ENCODE assay signal across 9 mouse cellular contexts in genomic region chr4:152274681-152275131, GRCm38 (mm10). TPM values are rescaled to one million over a fixed set of nuclear protein-coding genes. Genes with fewer than 3 reads are reported as not detected.
A peak's percentile ranks its signal among the peaks of the same experiment; 100 is the strongest.
DNase-seq lines count a peak whose midpoint lies in the region; ATAC-seq and TF ChIP-seq lines count a peak whose summit lies in the region.
"Had no signal": no experiment of that assay in that cellular context is flagged by ENCODE, and none has a peak within 500 bp of the region (broad histone marks: within the 10 kb centered on the region; RNA-seq: fewer than 3 reads in every experiment).

No protein-coding gene starts in this region.

- TF ChIP-seq CTCF in heart, postnatal 0 days (IDR thresholded peaks at IDR 0.05; ENCODE audit: low read depth): no peak

- under 1% methylated on average over 20 of the region's 20 CpGs for WGBS in embryonic facial prominence, embryonic 10.5 days
- 7% methylated on average over 20 of the region's 20 CpGs for WGBS in heart, postnatal 0 days
- 2% methylated on average over 20 of the region's 20 CpGs for WGBS in liver, embryonic 13.5 days (ENCODE audit: insufficient replicate concordance)
- WGBS in neural tube, embryonic 12.5 days: 2% methylated on average over 20 of the region's 20 CpGs

- no peaks in the 10 kb centered on the region for H3K36me3 ChIP-seq in embryonic facial prominence, embryonic 10.5 days (replicated peaks)
- no peaks in the 10 kb centered on the region for H3K36me3 ChIP-seq in heart, postnatal 0 days (replicated peaks; ENCODE audit: control insufficient read depth, insufficient read depth, low read length)
- H3K36me3 ChIP-seq in liver, embryonic 13.5 days: no peaks in the 10 kb centered on the region
- H3K36me3 ChIP-seq in neural tube, embryonic 12.5 days: no peaks in the 10 kb centered on the region; the same call in 1 of the 2 replicates

- H3K4me2 ChIP-seq in heart, postnatal 0 days (ENCODE audit: low read depth, low read length): peak overlapping the region; percentile 86
- H3K4me2 ChIP-seq in liver, embryonic 13.5 days: peak overlapping the region; percentile 67
- peak overlapping the region; percentile 95 for H3K4me2 ChIP-seq in neural tube, embryonic 12.5 days (replicated peaks)

- ATAC-seq in frontal cortex, adult (ENCODE audit: low TSS enrichment): 0 out of 2 replicates have a peak, but pooled peaks have one; percentile 17
- ATAC-seq in heart, postnatal 0 days (ENCODE audit: insufficient read depth, low read depth): peak; percentile 31; the same call in 1 of the 2 replicates
- ATAC-seq in liver, embryonic 13.5 days (ENCODE audit: low read depth): no peak
- 0 out of 2 replicates have a peak, but pooled peaks have one; percentile 32 for ATAC-seq in neural tube, embryonic 12.5 days (ENCODE audit: low FRiP score, low read depth)

- peaks cover 81% of the 10 kb centered on the region for H3K27me3 ChIP-seq in embryonic facial prominence, embryonic 10.5 days (replicated peaks; ENCODE audit: low read depth, poor library complexity, severe bottlenecking)
- H3K27me3 ChIP-seq in heart, postnatal 0 days (ENCODE audit: control insufficient read depth, insufficient read depth, low read length): 0 out of 2 replicates have a peak, but pooled peaks cover 7% of the 10 kb centered on the region
- H3K27me3 ChIP-seq in liver, embryonic 13.5 days: peaks cover 61% of the 10 kb centered on the region
- H3K27me3 ChIP-seq in neural tube, embryonic 12.5 days (replicated peaks): peaks cover 60% of the 10 kb centered on the region

- peak overlapping the region; percentile 65 for H3K9ac ChIP-seq in heart, postnatal 0 days (replicated peaks; ENCODE audit: low read depth, low read length)
- H3K9ac ChIP-seq in liver, embryonic 13.5 days: peak overlapping the region; percentile 39; the same call in 1 of the 2 replicates
- peak overlapping the region; percentile 75 for H3K9ac ChIP-seq in neural tube, embryonic 12.5 days

- peak overlapping the region; percentile 81 for H3K27ac ChIP-seq in embryonic facial prominence, embryonic 10.5 days (replicated peaks)
- H3K27ac ChIP-seq in heart, postnatal 0 days (ENCODE audit: low read depth): peak overlapping the region; percentile 81; the same call in 1 of the 2 replicates
- H3K27ac ChIP-seq in liver, embryonic 13.5 days: no peak overlapping the region
- H3K27ac ChIP-seq in neural tube, embryonic 12.5 days: no peak overlapping the region

- no peak for TF ChIP-seq EP300 in heart, postnatal 0 days (IDR thresholded peaks at IDR 0.05; ENCODE audit: low read depth)

- DNase-seq in frontal cortex, postnatal 25 days (ENCODE audit: low spot score in 2 of 2): no peak
- peak; percentile 66 for DNase-seq in embryonic facial prominence, embryonic 10.5 days (ENCODE audit: low spot score)
- peak; percentile 46 for DNase-seq in heart, postnatal 0 days (ENCODE audit: low spot score)
- no peak for DNase-seq in liver, embryonic 13.5 days
- DNase-seq in adrenal gland, adult 18-20 months (ENCODE audit: low spot score in 2 of 2): no peak
- DNase-seq in spleen, adult 12 weeks (ENCODE audit: low spot score): no peak

- H3K9me3 ChIP-seq in embryonic facial prominence, embryonic 10.5 days: no peaks in the 10 kb centered on the region
- no peaks in the 10 kb centered on the region for H3K9me3 ChIP-seq in heart, postnatal 0 days (replicated peaks; ENCODE audit: control insufficient read depth, low read length)
- no peaks in the 10 kb centered on the region for H3K9me3 ChIP-seq in liver, embryonic 13.5 days (replicated peaks)
- H3K9me3 ChIP-seq in neural tube, embryonic 12.5 days: no peaks in the 10 kb centered on the region

- H3K4me1 ChIP-seq in embryonic facial prominence, embryonic 10.5 days: peaks cover 61% of the 10 kb centered on the region
- peaks cover 52% of the 10 kb centered on the region for H3K4me1 ChIP-seq in heart, postnatal 0 days (ENCODE audit: control insufficient read depth, insufficient read depth)
- H3K4me1 ChIP-seq in liver, embryonic 13.5 days (replicated peaks): peaks cover 23% of the 10 kb centered on the region
- H3K4me1 ChIP-seq in neural tube, embryonic 12.5 days: peaks cover 32% of the 10 kb centered on the region

- peak overlapping the region; percentile 75 for H3K4me3 ChIP-seq in embryonic facial prominence, embryonic 10.5 days
- peak overlapping the region; percentile 60 for H3K4me3 ChIP-seq in heart, postnatal 0 days (ENCODE audit: low read depth, low read length)
- peak overlapping the region; percentile 56 for H3K4me3 ChIP-seq in liver, embryonic 13.5 days (replicated peaks)
- H3K4me3 ChIP-seq in neural tube, embryonic 12.5 days: peak overlapping the region; percentile 56

RNA-seq across cellular contexts. Expression of gene Gpr153, which starts 0.7 kb away (rescaled TPM):
- polyA plus RNA-seq in embryonic facial prominence, embryonic 10.5 days (2016; fragmentation: Nextera tagmentation; extraction: Ambion mirVana): 2.7 and 4.0 TPM in 2 replicates
- 50.8 and 56.4 TPM in 2 replicates for total RNA-seq in heart, postnatal 0 days (2014; rRNA removed; ENCODE audit: low replicate concordance)
- 5.0 TPM in 2 replicates for polyA plus RNA-seq in heart, postnatal 0 days (2015; fragmentation: Nextera tagmentation; extraction: Ambion mirVana)
- polyA plus RNA-seq in liver, embryonic 13.5 days (2015; fragmentation: Nextera tagmentation; extraction: Ambion mirVana): 0.81 and 0.82 TPM in 2 replicates
- polyA plus RNA-seq in neural tube, embryonic 12.5 days (2016; fragmentation: Nextera tagmentation; extraction: Ambion mirVana): 13.9 and 15.5 TPM in 2 replicates
- 1 to 10 TPM; 5.3 to 7.4 TPM for total RNA-seq in adrenal gland, adult 18-20 months (2021)

RNA-seq across cellular contexts. Expression of gene Hes3, which starts 16.8 kb away (rescaled TPM):
- polyA plus RNA-seq in embryonic facial prominence, embryonic 10.5 days (2016; fragmentation: Nextera tagmentation; extraction: Ambion mirVana): 0.10 and 2.3 TPM in 2 replicates
- not detected in 2 replicates for total RNA-seq in heart, postnatal 0 days (2014; rRNA removed; ENCODE audit: low replicate concordance)
- not detected in 2 replicates for polyA plus RNA-seq in heart, postnatal 0 days (2015; fragmentation: Nextera tagmentation; extraction: Ambion mirVana)
- not detected in 2 replicates for polyA plus RNA-seq in liver, embryonic 13.5 days (2015; fragmentation: Nextera tagmentation; extraction: Ambion mirVana)
- polyA plus RNA-seq in neural tube, embryonic 12.5 days (2016; fragmentation: Nextera tagmentation; extraction: Ambion mirVana): 0.58 and 1.1 TPM in 2 replicates
- total RNA-seq in adrenal gland, adult 18-20 months (2021): not detected
- total RNA-seq: G1E had no signal
- polyA plus RNA-seq: G1E had no signal

RNA-seq across cellular contexts. Expression of gene Icmt, which starts 22.3 kb away (rescaled TPM):
- polyA plus RNA-seq in embryonic facial prominence, embryonic 10.5 days (2016; fragmentation: Nextera tagmentation; extraction: Ambion mirVana): 29.5 and 30.2 TPM in 2 replicates
- 26.1 and 38.0 TPM in 2 replicates for total RNA-seq in heart, postnatal 0 days (2014; rRNA removed; ENCODE audit: low replicate concordance)
- 12.7 and 15.0 TPM in 2 replicates for polyA plus RNA-seq in heart, postnatal 0 days (2015; fragmentation: Nextera tagmentation; extraction: Ambion mirVana)
- polyA plus RNA-seq in liver, embryonic 13.5 days (2015; fragmentation: Nextera tagmentation; extraction: Ambion mirVana): 7.9 and 8.6 TPM in 2 replicates
- 23.0 and 24.7 TPM in 2 replicates for polyA plus RNA-seq in neural tube, embryonic 12.5 days (2016; fragmentation: Nextera tagmentation; extraction: Ambion mirVana)
- total RNA-seq in adrenal gland, adult 18-20 months (2021): 10 to 100 TPM; 52.1 to 55.6 TPM

RNA-seq across cellular contexts. Expression of gene Rnf207, which starts 44.1 kb away (rescaled TPM):
- polyA plus RNA-seq in embryonic facial prominence, embryonic 10.5 days (2016; fragmentation: Nextera tagmentation; extraction: Ambion mirVana): 1.3 and 2.3 TPM in 2 replicates
- total RNA-seq in heart, postnatal 0 days (2014; rRNA removed; ENCODE audit: low replicate concordance): 171 and 226 TPM in 2 replicates
- 109 and 115 TPM in 2 replicates for polyA plus RNA-seq in heart, postnatal 0 days (2015; fragmentation: Nextera tagmentation; extraction: Ambion mirVana)
- 0.27 and 0.31 TPM in 2 replicates for polyA plus RNA-seq in liver, embryonic 13.5 days (2015; fragmentation: Nextera tagmentation; extraction: Ambion mirVana)
- polyA plus RNA-seq in neural tube, embryonic 12.5 days (2016; fragmentation: Nextera tagmentation; extraction: Ambion mirVana): 5.8 and 7.3 TPM in 2 replicates
- 1 to 10 TPM in 1 of 2 experiments, under 1 TPM in 1; 0.43 to 1.3 TPM for total RNA-seq in adrenal gland, adult 18-20 months (2021)
- polyA plus RNA-seq: G1E had no signal

RNA-seq across cellular contexts. Expression of gene Rpl22, which starts 50.8 kb away (rescaled TPM):
- polyA plus RNA-seq in embryonic facial prominence, embryonic 10.5 days (2016; fragmentation: Nextera tagmentation; extraction: Ambion mirVana): 360 and 367 TPM in 2 replicates
- total RNA-seq in heart, postnatal 0 days (2014; rRNA removed; ENCODE audit: low replicate concordance): 118 and 122 TPM in 2 replicates
- 224 and 235 TPM in 2 replicates for polyA plus RNA-seq in heart, postnatal 0 days (2015; fragmentation: Nextera tagmentation; extraction: Ambion mirVana)
- 353 and 381 TPM in 2 replicates for polyA plus RNA-seq in liver, embryonic 13.5 days (2015; fragmentation: Nextera tagmentation; extraction: Ambion mirVana)
- polyA plus RNA-seq in neural tube, embryonic 12.5 days (2016; fragmentation: Nextera tagmentation; extraction: Ambion mirVana): 255 and 274 TPM in 2 replicates
- 100 to 1,000 TPM; 443 to 509 TPM for total RNA-seq in adrenal gland, adult 18-20 months (2021)

Comparison
In these comparisons a context has a peak if more than half of its experiments do, and no peak if none do; other contexts are left out.
1. DNase-seq: peak in embryonic facial prominence, embryonic 10.5 days (single experiment) and heart, postnatal 0 days (single experiment); none in frontal cortex, postnatal 25 days (0 of 2), liver, embryonic 13.5 days (single experiment), adrenal gland, adult 18-20 months (0 of 2) and spleen, adult 12 weeks (single experiment).
2. H3K27ac ChIP-seq: peak in embryonic facial prominence, embryonic 10.5 days (single experiment) and heart, postnatal 0 days (single experiment); none in liver, embryonic 13.5 days (single experiment) and neural tube, embryonic 12.5 days (single experiment).
3. Peak in every context shown above with its lines, with median percentiles within 50 percentile points of each other: H3K4me3 ChIP-seq, H3K4me2 ChIP-seq and H3K9ac ChIP-seq.